Mouse (Mus musculus) lung, postnatal 0 days (tissue): ENCODE data around the gene Arfgap2. TPM values are rescaled to one million over a fixed set of nuclear protein-coding genes. Genes with fewer than 3 reads are reported as not detected.

Source experiments
- ATAC-seq: fragments of 200-750 bp; cut with Nextera tagmentation; 2 replicates; pipeline ENCODE4 v1.8.0; 2017; ENCODE audit warnings: moderate library complexity
- DNase-seq: peaks from one replicate; pipeline ENCODE4 v3.0.0-alpha.2; 2016; ENCODE audit warnings: low spot score
- H3K27ac ChIP-seq: fragments of 300-500 bp; sonication (generic); 2 replicates; pipeline ENCODE4 v1.5.1; 2014; ENCODE audit warnings: antibody characterized with exemption, mild to moderate bottlenecking, low read length, mixed read lengths
- H3K27me3 ChIP-seq: fragments of 300-500 bp; sonication (generic); replicated peaks from 2 replicates; pipeline ENCODE4 v1.6.1; 2014; ENCODE audit warnings: low read length, mixed read lengths; ENCODE audit not compliant: insufficient read depth
- H3K36me3 ChIP-seq: fragments of 300-500 bp; sonication (generic); 2 replicates; pipeline ENCODE4 v1.6.1; 2014; ENCODE audit warnings: low read length, mixed read lengths; ENCODE audit not compliant: insufficient read depth
- H3K4me1 ChIP-seq: fragments of 300-500 bp; sonication (generic); 2 replicates; pipeline ENCODE4 v1.6.1; 2014; ENCODE audit warnings: antibody characterized with exemption, low read depth, low read length, mixed read lengths; ENCODE audit not compliant: insufficient read depth
- H3K4me2 ChIP-seq: fragments of 300-500 bp; sonication (generic); replicated peaks from 2 replicates; pipeline ENCODE4 v1.6.1; 2014; ENCODE audit warnings: low read depth, mild to moderate bottlenecking, low read length, moderate library complexity, mixed read lengths
- H3K4me3 ChIP-seq: fragments of 300-500 bp; sonication (generic); 2 replicates; pipeline ENCODE4 v1.5.1; 2014; ENCODE audit warnings: low read depth, low read length
- H3K9ac ChIP-seq: fragments of 300-500 bp; sonication (generic); replicated peaks from 2 replicates; pipeline ENCODE4 v1.6.1; 2014; ENCODE audit warnings: low read depth, mild to moderate bottlenecking
- H3K9me3 ChIP-seq: fragments of 300-500 bp; sonication (generic); 2 replicates; pipeline ENCODE4 v1.6.1; 2016; ENCODE audit warnings: low read length, mixed read lengths
- CTCF ChIP-seq: IDR thresholded peaks from 2 replicates; pipeline ENCODE4 v1.5.1; 2016; ENCODE audit warnings: antibody characterized with exemption, mild to moderate bottlenecking
- EP300 ChIP-seq: IDR thresholded peaks from 2 replicates; pipeline ENCODE4 v1.6.1; 2016; ENCODE audit warnings: antibody characterized with exemption, mild to moderate bottlenecking, control low read depth
- WGBS: fragments of 180-500 bp; shearing (Covaris S2); extraction: QIAGEN DNeasy Blood & Tissue Kit; methylation state at CpG from one replicate; pipeline ENCODE4 v1.1.7; 2014; 5-methylcytosine and 5-hydroxymethylcytosine counted together
- polyA plus RNA-seq: library from polyadenylated mRNA; unstranded; fragments of >200 nt; fragmentation: Nextera tagmentation; extraction: Ambion mirVana; gene quantifications from 2 replicates; pipeline ENCODE4 v1.2.1, GENCODE M21; 2015

Gene Arfgap2
- polyA plus RNA-seq, 1 experiment from 2014 or later = 57.4 TPM

DNA sequence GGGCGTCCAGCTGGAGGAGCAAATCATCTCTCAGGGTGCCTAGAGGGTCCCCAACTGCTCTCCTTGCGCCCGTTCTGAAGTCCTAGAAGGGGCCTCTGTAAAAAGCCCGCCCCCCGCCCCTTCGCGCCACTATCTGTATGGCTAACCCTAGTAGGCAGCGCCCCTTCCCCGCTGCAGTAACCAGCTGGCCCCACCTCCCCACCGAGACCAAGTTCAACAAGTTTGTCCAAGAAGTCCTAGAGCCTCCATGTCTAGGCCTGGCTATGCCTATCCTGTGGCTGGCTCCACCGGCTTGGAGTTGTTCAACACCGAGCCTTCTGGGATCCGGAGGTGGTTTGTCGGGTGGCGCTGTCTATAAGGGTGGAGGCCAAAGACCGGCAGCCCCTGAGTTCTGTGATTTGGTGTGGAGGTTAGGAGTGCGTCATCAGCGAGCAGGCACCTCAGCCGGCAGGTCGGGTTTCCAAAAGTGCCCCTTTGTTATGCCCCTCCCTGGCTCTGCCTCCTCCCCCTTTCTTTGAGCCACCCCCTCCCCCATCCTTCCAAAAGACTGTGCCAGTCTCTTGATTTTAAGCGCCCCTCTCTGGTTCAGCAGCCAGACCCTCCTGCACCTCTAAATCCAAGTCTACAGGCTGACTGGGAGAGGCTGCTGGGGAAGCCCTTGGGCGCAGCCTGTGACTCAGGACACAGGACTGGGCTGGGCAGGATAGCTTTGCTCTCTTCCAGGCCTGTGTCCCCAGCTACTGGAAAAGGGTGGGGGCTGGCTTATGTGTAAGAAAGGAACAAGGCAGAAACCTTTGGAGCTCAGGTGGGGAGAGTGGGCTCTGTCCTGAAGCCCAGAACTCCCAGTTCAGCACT, 7.4 kb upstream of the Arfgap2 start:
- peak; percentile 78 for DNase-seq
- Histone ChIP-seq H3K4me3 (peak overlapping the region; percentile 67), H3K4me1 (peaks cover 9% of the 10 kb centered on the region; the same call in 1 of the 2 replicates), H3K4me2 (peak overlapping the region; percentile 87), H3K9me3 (no peaks in the 10 kb centered on the region), H3K9ac (peak overlapping the region; percentile 47), H3K36me3 (0 out of 2 replicates have a peak, but pooled peaks cover 9% of the 10 kb centered on the region), H3K27me3 (no peaks in the 10 kb centered on the region; the same call in 1 of the 2 replicates), H3K27ac (peak overlapping the region; percentile 72)
- peak; percentile 74 for ATAC-seq
- 3% methylated on average over 19 of the region's 22 CpGs for WGBS
- TF ChIP-seq EP300 (no peak), CTCF (no peak)

DNA sequence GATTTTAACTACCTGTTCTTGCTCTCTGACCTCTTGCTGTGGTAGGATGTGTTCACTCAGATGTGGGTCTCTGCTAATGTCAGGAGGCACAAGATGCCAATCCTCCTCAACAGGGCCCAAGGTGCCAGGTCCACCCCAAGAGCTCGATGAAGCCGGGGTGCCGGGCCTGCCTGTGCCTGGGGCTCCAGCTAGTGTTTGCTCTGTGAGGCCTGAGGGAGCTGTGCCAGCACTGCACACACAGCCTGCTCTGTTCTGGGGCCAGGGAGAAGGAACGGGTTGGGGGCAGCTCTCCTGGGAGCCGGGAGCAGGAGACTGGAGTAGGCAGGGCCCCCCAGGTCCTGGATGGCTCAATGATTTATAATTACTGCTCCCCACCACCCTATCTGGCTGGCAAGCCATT, 6.7 kb upstream of the Arfgap2 start:
- Histone ChIP-seq H3K4me3 (peak overlapping the region; percentile 67), H3K9me3 (no peaks in the 10 kb centered on the region), H3K27ac (peak overlapping the region; percentile 72), H3K4me2 (peak overlapping the region; percentile 87), H3K4me1 (peaks cover 9% of the 10 kb centered on the region; the same call in 1 of the 2 replicates), H3K9ac (peak overlapping the region; percentile 47), H3K27me3 (no peaks in the 10 kb centered on the region; the same call in 1 of the 2 replicates), H3K36me3 (0 out of 2 replicates have a peak, but pooled peaks cover 9% of the 10 kb centered on the region)
- peak; percentile 52 for DNase-seq
- WGBS = 51% methylated on average over 5 of the region's 5 CpGs
- no peak for TF ChIP-seq EP300
- no peak for TF ChIP-seq CTCF
- peak; percentile 31 for ATAC-seq

DNA sequence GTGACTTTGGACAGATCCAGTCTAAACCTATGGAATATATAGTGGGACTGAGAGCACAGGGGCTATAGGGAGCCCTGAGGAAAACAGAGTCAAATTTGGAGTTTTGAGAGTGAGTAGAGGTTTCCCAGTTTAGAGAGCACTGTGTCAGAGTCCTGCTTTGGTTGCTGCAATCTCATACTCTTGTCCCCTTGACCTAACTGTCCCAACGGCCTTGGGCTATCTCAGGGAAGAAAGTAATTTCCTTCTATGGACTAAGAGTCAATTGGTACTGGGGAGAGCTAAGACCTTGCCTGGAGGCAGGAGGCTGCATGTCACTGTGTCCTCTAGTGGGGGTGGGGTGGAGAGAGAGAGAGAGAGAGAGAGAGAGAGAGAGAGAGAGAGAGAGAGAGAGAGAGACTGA, 5.9 kb upstream of the Arfgap2 start:
- H3K9me3 ChIP-seq = no peaks in the 10 kb centered on the region
- DNase-seq (no peak), ATAC-seq (no peak)
- H3K36me3 ChIP-seq = 0 out of 2 replicates have a peak, but pooled peaks cover 9% of the 10 kb centered on the region
- H3K9ac ChIP-seq = no peak overlapping the region
- H3K27me3 ChIP-seq = no peaks in the 10 kb centered on the region; the same call in 1 of the 2 replicates
- no peak for TF ChIP-seq CTCF
- no peak overlapping the region for H3K4me3 ChIP-seq
- peaks cover 9% of the 10 kb centered on the region; the same call in 1 of the 2 replicates for H3K4me1 ChIP-seq
- no peak overlapping the region for H3K27ac ChIP-seq
- 31% methylated on average over 1 of the region's 1 CpGs for WGBS
- no peak overlapping the region for H3K4me2 ChIP-seq

DNA sequence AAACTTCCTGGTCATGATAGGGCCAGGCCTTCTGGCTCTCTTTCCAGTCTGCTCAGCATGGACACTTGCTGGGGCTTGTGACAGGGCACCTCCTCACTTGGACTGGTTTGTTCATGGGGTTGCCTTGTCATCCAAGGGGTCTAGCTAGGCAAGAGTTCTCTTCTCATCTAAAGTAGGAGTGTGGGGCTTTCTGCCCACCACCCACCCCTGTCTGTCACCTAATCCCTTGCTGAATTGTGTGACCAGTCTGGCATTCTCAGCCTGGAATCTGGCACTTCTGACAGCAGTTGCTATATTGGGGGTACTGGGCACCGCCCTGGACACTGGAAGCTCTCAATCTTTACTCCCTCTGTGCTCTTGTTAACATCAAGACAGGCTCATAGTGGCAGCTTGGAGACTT, 5.3 kb upstream of the Arfgap2 start:
- 0 out of 2 replicates have a peak, but pooled peaks cover 9% of the 10 kb centered on the region for H3K36me3 ChIP-seq
- H3K4me3 ChIP-seq = no peak overlapping the region
- no peaks in the 10 kb centered on the region for H3K9me3 ChIP-seq
- DNase-seq (no peak), ATAC-seq (no peak)
- no peak overlapping the region for H3K27ac ChIP-seq
- no peaks in the 10 kb centered on the region; the same call in 1 of the 2 replicates for H3K27me3 ChIP-seq
- TF ChIP-seq CTCF (no peak), EP300 (no peak)
- H3K4me2 ChIP-seq = no peak overlapping the region
- peaks cover 9% of the 10 kb centered on the region; the same call in 1 of the 2 replicates for H3K4me1 ChIP-seq
- WGBS = 87% methylated on average over 1 of the region's 1 CpGs
- no peak overlapping the region for H3K9ac ChIP-seq

DNA sequence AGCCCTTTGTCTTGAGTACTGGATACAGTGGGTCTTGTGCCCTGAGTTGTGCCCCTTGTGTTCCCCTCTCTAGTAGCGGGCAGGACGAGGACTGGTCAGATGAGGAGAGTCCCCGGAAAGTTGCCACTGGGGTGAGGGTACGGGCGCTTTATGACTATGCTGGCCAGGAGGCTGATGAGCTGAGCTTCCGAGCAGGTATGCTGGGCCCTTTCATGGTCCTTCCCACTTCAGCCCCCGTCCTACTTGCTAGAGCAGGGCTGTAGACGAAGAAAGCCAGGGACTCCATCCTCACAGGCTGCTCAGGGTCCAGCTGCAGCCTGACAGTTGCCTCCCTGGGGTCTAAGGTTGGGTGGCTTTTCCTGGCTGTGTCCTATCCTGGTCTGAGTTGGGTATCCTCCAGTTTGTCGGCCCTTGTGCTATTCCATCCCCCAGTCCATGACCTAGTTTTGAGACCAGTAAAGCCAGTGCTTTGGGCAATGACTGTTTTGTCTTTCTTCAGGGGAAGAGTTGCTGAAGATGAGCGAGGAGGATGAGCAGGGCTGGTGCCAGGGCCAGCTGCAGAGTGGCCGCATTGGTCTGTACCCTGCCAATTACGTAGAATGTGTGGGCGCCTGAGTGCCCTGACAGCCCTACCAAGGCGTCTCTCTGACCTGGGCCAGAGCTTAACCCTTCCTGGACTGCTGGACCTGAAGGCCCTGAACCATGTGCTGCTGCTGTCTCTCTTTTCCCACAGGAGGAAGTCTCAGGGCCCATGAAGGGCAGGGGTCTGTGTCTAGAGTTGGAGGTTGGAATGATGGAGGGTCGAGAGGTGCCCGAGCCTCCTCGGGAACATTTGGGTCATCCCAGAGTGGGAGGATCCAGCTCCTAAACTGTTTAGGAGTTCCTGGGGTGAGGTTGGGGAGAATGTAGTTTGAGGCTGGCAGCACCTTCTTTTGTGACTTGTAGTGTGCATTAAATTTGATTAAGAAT, 798 bp upstream of the Arfgap2 start:
- DNase-seq (no peak), ATAC-seq (no peak)
- Histone ChIP-seq H3K36me3 (peaks cover 21% of the 10 kb centered on the region), H3K4me1 (no peaks in the 10 kb centered on the region; the same call in 1 of the 2 replicates), H3K27me3 (no peaks in the 10 kb centered on the region), H3K9ac (peak overlapping the region; percentile 98; the same call in 1 of the 2 replicates), H3K4me2 (peak overlapping the region; percentile 85), H3K9me3 (no peaks in the 10 kb centered on the region), H3K4me3 (peak overlapping the region; percentile 81; the same call in 1 of the 2 replicates), H3K27ac (peak overlapping the region; percentile 84)
- 83% methylated on average over 17 of the region's 17 CpGs for WGBS
- no peak for TF ChIP-seq CTCF
- no peak for TF ChIP-seq EP300

DNA sequence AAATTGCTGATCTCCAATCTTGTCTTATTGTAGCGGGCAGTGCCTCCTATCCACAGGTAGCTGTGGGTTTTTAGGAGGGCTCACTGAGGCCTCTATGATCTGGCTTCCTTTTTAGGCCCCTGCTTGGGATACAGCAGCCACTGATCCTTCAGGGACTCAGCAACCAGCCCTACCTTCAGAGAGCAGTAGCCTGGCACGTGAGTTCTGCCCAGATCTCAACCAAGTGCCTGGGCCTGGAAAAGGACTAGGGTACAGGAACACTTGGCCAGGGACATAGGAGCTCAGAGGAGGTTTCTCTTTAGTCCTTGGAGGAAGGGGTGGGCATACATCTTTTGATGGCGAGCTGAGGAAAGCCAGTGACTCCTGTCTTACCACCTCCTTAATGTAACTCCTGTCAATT, 3.3 kb downstream of the Arfgap2 start:
- Histone ChIP-seq H3K4me2 (no peak overlapping the region), H3K4me1 (no peaks in the 10 kb centered on the region; the same call in 1 of the 2 replicates), H3K27ac (no peak overlapping the region), H3K36me3 (peaks cover 28% of the 10 kb centered on the region), H3K9ac (no peak overlapping the region), H3K27me3 (no peaks in the 10 kb centered on the region), H3K9me3 (no peaks in the 10 kb centered on the region), H3K4me3 (no peak overlapping the region)
- WGBS = 94% methylated on average over 3 of the region's 3 CpGs
- ATAC-seq (no peak), DNase-seq (no peak)
- no peak for TF ChIP-seq CTCF
- TF ChIP-seq EP300 = no peak
